Mouse (Mus musculus) embryo, embryonic 9.5 days (tissue): Measurements from ENCODE around the gene 4930550C14Rik.

ENCODE experiments used
- DNase-seq: peaks from one replicate; pipeline ENCODE4 v3.0.0-alpha.2; 2017; ENCODE audit errors: extremely low spot score

4930550C14Rik gene

DNA sequence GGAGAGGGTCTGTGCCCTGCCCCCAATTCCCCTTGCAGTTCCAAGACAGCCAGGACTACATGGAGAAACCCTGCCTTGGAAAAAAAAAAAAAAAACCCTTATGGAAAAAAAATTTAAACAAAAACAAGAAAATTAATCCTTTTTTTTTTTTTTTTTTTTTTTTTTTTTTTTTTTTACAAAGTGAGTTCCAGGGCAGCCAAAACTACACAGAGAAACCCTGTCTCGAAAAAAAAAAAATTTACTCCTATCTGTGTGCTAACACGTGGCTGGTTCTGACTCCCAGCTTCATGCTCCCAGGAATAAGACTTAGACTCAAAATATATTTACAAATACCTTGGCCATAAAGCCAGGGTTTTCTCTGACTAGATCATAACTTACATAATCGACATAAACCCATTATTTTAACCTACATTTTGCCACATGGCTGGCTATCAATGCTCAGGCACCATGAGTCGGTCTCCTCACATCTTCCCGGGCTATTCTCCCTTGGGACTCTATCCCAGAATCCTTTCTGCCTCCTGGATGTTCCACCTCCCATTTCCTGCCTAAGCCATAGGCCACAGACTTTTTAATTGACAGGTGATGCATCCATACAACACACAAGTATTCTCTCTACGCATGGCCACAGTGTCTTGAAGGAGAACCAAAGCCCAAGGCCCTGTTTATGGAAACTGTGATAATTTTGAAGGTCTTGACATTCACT, 2.1 kb downstream of the 4930550C14Rik start:
- DNase-seq = no peak

DNA sequence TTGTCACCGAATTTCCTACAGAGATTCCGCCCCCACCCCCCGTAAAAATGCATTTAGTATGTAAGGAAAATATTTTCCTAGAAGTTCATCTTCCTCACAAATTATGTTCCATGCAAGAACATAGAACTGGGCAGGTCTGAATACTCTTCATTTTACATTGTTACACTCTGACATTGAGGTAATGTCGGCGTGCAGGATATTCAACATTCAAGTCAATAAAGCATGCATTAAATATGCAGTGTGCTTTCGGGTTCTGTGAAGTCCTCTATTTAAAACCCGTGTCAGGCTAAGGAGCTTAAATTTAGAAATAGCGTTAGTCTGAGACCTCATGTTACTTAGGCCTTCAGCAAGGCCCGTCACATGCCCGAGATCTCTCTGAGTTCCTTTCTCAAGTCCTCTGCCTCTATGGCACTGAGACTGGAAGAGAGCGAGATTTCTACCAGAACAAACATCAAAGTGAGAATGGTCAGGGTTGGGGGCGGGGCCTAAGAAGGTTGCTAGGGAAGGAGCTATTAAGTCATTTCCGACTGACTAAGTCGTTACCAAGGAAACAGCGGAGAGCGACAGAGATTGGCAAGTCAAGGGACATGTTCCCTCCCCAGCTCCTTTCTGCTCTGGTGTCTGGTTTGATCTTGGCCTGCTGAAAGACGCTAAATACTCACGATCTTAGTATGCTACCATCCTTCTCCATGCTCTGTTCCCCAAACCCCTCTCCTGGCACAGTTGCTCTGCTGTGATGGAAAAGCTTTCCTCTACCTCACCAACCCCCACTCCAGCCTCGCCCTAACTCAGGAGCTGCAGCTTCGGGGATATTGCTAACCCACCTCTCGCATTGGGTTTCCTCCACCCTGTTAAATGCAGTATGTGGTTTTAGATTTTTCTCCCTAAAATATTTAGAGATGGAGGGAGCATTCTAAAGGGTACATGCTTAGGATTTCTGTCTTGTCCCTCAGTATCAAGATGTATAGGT, 2.9 kb downstream of the 4930550C14Rik start:
- peak; percentile 85 for DNase-seq

DNA sequence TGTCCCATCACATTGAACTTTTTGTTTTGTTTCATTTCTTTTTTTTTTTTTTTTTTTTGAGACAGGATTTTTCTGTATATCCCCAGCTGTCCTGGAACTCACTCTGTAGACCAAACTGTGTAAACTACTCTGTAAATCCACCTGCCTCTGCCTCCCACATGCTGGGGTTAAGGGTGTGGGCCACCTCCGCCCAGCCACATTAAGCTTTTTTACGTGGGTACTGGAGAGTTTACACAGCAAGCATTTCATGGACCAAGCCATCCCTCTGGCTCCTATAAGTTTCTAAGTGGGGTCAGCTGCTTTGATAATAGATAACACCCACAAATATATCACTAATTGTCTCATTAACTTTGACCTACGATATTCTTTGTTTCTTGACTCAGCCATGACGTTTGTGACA, 6.4 kb downstream of the 4930550C14Rik start:
- no peak for DNase-seq

DNA sequence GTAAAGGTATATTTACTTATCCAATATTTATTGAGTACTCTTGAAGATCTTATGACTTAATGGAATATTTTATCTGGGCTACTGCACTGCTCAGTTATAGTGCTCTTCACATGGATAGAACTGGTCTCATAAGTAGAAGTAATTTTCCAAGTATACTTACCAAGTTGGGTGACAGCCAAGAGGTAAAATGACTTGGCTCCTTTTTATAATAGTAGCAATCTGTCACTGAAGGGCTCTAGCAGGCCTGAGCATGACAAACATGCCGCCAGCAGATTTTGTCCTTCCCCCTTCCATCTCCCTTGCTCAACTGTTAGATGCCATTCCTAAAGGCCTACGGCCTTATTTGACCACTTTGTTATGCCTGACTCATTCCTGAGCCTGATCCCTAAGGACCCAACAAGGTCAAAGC, 6.8 kb downstream of the 4930550C14Rik start:
- no peak for DNase-seq

DNA sequence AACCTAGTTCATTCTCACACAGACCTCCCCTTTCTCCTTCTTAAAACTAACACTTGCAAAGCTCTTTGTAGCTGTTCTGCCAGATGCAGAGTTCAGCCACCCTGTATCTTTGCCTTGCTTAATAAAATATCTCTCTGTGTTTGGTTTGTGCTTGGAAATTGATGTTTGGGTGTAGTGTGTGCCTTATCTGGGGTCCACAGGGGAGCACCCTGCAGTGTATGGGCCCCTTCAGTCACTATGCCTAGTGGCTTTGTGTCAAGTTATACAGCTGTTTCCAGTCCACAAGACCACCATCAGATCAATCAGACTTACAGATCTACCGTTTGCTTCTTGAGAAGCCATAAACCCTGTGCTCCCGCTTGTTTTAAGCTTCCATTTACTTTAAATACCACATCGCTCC, 7.3 kb downstream of the 4930550C14Rik start:
- no peak for DNase-seq

DNA sequence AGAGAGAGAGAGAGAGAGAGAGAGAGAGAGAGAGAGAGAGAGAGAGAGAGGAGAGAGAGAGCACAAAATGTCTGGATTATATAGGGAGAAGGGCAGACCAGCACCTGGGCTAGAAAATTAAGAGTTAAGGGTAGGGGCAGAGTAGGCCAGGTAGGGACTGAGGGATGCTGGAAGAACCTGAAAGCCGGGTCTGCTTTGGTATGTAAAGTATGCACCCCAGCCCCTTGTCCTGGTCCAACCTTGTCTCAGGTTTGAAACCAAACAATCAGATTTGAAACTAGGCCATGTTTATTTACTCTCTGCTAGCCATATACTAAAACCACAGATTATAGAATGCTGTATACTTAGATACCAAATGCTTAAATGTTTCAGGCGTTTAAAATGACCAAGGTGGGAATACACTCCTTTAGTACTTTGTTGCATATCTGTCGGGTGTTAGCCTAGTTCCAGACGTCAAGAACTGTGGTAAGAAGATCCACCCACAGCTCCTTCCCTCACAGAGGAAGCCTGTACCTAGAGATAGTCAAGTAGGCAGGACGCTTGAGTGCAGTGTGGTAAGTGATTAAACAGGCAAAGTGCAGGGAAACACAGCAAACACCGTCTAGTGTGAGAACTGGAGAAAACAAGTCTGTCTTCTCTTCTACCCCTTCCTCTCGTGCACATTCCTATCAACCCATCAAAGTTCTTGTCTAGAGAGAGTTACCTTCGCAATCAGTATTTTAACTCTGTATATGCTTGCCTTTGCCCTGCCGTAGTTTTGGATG, 20.2 kb downstream of the 4930550C14Rik start:
- no peak for DNase-seq

DNA sequence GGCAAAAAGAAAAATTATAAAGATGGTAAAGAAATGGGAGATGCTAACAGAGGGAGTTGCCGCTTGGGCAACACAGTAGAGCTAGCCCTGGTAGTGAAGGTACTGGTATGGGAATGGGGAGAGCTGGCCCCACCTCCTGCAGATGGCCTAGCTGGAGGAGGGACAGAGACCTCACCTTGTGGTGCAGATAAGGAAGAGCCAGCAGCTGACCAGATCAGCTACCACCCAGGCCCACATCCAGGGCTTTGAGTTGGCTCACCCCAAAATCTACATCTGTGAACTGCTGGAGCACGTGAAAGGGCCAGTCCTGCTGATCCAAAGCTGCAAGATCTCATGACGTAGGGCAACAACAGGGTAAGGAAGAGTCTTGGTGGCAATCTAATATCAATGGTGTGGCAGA, 24.6 kb downstream of the 4930550C14Rik start:
- DNase-seq = no peak

DNA sequence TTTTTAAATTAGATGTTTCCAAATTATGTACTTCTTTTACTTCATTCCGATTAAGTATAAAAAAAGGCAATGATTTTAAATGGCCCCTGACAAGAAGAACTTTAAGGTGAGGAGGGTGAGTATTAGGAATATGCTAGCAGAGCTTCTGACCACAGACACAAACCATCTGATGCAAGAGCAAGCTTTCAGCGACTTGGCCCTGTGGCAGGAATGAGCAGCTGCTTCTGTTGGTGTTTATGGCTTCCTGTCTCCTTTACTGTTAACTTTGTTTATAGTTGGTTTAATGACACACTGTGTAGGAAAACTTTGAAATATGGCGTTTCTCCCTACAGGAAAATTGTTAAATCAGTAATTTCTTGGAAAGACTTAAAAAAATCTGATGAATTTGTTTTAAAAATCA, 25.5 kb downstream of the 4930550C14Rik start:
- no peak for DNase-seq

DNA sequence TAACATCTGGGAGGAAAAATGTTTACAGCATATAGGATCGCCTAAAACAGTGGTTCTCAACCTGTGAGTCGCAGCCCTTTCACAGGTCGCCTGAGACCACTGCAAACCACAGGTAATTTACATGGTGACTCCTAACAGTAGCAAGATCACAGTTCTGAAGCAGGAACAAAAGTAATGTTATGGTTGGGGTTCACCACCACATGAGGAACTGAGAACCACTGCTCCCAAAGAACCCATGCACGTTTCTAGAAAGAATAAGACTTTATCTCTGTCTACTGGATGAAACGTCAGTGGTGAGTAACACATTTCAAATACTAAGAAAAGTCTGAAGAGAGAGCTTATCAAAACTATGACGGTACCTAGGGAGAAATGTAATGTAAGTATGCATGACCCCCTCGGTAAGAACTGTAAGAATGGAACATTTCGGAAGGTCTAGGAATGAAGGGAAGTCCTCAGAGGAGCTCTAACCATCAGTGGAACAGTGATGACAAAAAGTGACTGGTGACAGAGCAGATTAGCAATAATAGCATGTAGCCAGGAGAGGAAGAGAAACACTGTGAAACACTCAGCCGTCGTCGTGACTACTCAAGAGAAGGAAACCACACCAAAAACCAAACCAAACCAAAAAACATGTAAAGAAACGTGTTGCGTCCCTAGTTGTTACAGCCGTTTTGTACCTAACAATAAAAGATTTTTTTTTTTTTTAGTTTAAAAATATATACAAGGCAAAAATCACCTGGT, 33.9 kb downstream of the 4930550C14Rik start:
- no peak for DNase-seq

DNA sequence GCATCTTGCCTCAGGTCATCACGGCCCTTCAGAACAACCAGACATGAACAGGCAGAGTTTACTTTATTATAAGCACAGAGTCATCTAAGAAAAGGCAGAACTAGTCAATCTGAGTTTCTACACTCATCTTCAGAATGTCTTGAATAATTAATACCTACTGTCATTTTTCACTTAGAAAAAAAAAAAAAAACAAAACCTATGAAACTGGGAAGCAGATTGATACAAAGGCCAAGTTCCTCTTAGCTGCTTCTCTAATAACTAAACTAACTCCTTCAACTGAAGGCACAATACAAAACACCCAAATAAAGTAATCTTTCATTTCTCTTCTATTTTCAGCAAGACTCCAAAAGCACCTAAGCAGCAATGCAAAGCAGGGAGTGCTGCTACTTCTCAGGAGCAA, 48.5 kb downstream of the 4930550C14Rik start:
- DNase-seq = no peak

DNA sequence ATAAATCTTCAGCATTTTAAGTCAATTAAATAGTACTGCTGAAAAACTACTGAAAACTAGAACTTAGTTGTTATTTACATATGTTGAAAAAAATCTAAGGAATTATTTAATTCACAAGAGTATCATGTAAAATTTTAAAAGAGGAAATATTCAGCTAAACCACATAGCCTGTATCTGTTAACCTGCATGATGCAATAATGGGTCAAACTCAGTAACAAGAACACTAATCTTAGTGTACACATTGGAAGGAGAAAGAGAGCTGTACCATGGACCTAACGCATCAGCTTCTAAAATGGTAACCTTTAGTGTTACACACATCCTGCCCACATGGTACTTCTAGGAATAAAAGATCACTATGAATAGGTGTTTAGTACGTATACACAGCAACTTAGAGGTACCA, 49.9 kb downstream of the 4930550C14Rik start:
- DNase-seq = no peak

DNA sequence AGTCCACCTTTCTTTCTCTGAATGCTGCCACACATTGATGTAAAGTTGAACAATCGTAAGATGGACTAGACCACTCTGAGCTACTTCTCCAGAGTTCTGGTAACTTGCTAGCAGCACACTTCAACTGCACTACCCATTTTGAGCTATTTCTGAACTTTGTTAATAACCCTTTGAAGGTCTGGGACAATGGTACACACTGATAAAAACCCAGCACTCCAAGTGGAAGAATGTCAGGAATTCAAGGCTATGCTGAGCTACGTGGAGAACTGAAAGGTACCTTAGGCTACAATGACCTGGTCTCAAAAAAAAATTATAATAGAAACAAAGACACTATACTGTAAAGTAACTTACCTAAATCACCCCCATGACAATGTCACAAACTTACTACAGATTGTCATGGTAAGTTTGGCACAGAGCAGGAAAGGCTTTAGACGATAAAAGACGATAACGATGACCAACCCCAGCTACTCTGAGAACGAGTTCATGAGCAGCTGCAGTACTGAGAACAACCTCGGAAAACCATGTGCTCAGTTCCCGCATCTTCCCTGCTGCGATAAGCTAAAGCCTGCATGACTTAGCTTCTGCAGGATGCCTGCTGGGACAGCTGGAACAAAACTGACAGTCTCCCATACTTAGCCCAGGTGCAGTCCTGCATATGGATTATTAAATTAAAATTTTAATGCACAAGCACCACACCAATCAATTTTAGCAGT, 70.8 kb downstream of the 4930550C14Rik start:
- no peak for DNase-seq
